8 mouse cellular contexts compared by ENCODE assay signal in genomic region chr9:70542305-70543041, GRCm38 (mm10). TPM values are rescaled to one million over a fixed set of nuclear protein-coding genes. Genes with fewer than 3 reads are reported as not detected.
A peak's percentile ranks its signal among the peaks of the same experiment; 100 is the strongest.
DNase-seq lines count a peak whose midpoint lies in the region; ATAC-seq lines count a peak whose summit lies in the region.

TSS of gene Sltm (plus strand) at chr9:70542754.

- peak; percentile 96 for ATAC-seq in hindbrain, embryonic 12.5 days (ENCODE audit: low FRiP score)

- no peaks in the 10 kb centered on the region for H3K9me3 ChIP-seq in hindbrain, embryonic 12.5 days (replicated peaks)

- H3K27ac ChIP-seq in hindbrain, embryonic 12.5 days: peak within 1 kb of the TSS; percentile 99

- peaks cover 9% of the 10 kb centered on the region for H3K4me1 ChIP-seq in hindbrain, embryonic 12.5 days

- peak within 1 kb of the TSS; percentile 79 for H3K4me2 ChIP-seq in hindbrain, embryonic 12.5 days (replicated peaks)

- peak; percentile 99 for DNase-seq in Muller cell, postnatal 12 days (ENCODE audit: inconsistent ontology term)
- DNase-seq in cerebellum, adult 9-11 months: peak; percentile 99
- DNase-seq in frontal cortex, postnatal 10 days (ENCODE audit: low spot score in 2 of 2): peak; percentile 97 to 99
- DNase-seq in layer of hippocampus, postnatal 14 days (ENCODE audit: low spot score in 2 of 2): peak; percentile 98 to 99
- peak; percentile 100 for DNase-seq in lung, postnatal 14 days
- DNase-seq in retina, adult 2 months (ENCODE audit: low read depth, low spot score): peak; percentile 92
- DNase-seq in thymus, postnatal 36 days: peak; percentile 100

- no peaks in the 10 kb centered on the region for H3K27me3 ChIP-seq in hindbrain, embryonic 12.5 days

- H3K36me3 ChIP-seq in hindbrain, embryonic 12.5 days: no peaks in the 10 kb centered on the region

- H3K4me3 ChIP-seq in hindbrain, embryonic 12.5 days: peak within 1 kb of the TSS; percentile 95

- H3K9ac ChIP-seq in hindbrain, embryonic 12.5 days: peak within 1 kb of the TSS; percentile 96

- under 1% methylated on average over 59 of the region's 75 CpGs for WGBS in hindbrain, embryonic 12.5 days

RNA-seq across cellular contexts. Expression of gene Sltm, which starts in this region (rescaled TPM):
- polyA plus RNA-seq in hindbrain, embryonic 12.5 days (2016; fragmentation: Nextera tagmentation; extraction: Ambion mirVana): 79.6 and 80.3 TPM in 2 replicates
- total RNA-seq in layer of hippocampus, postnatal 14 days (2021): 10 to 100 TPM; 44.0 to 47.0 TPM

Comparison
In these comparisons a context has a peak if more than half of its experiments do, and no peak if none do; other contexts are left out.
1. Peak in every context shown above with its lines: DNase-seq, ATAC-seq, H3K4me3 ChIP-seq and H3K27ac ChIP-seq.